Mouse (Mus musculus) megakaryocyte, embryonic 14.5 days (primary cell): ENCODE data around the gene 2900026A02Rik.

Experiments used
- FLI1 ChIP-seq: IDR thresholded peaks from 2 replicates; pipeline ENCODE4 v1.6.1; 2012; ENCODE audit warnings: low read length, inconsistent platforms, mixed read lengths
- GATA1 ChIP-seq: IDR thresholded peaks from 3 replicates; pipeline ENCODE4 v1.6.1; 2012; ENCODE audit warnings: mixed read lengths, low read length, inconsistent platforms, borderline replicate concordance

DNA sequence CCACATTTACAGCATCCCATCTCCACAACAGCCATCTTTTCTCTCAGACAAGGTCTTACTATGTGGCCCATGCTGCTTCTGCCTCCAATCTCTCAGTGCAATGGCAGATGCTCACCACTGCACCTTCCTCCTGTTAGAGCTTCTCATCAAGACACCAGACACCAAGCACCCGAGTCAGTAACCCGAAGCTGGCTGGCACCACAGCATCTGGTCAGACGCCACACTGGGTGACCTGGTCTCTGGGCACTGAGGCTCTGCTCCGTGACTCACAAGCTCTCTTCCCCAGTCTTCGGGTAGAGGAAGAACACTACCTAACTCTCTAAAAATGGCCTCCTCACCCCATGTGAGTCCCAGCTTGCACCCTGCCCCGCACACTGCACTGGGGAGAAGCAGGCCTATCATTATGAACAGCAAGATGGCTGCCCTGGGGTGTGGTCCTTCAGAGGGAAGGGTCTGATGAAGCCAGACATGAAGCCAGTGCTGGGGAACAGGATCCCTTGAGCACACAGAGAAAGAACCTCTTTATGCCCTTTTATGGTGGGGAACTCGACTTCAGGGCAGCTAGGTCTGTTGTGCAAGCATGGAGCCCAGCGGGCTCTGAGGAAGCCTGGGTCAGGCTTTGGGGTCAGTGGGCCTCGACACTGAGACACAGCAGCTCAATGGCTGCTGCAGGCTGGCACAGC is 70.0 kb downstream of the 2900026A02Rik start:
- TF ChIP-seq GATA1: no peak
- no peak for TF ChIP-seq FLI1
